8 mouse cellular contexts compared by ENCODE assay signal in genomic region chrX:134807833-134808754, GRCm38 (mm10). TPM values are rescaled to one million over a fixed set of nuclear protein-coding genes. Genes with fewer than 3 reads are reported as not detected.
DNase-seq lines count a peak whose midpoint lies in the region; ATAC-seq lines count a peak whose summit lies in the region.

No protein-coding gene starts in this region.

- peak overlapping the region; percentile 47; the same call in 1 of the 2 replicates for H3K27ac ChIP-seq in embryonic facial prominence, embryonic 11.5 days (replicated peaks; ENCODE audit: low read depth, low read length)
- peak overlapping the region; percentile 74 for H3K27ac ChIP-seq in heart, embryonic 15.5 days
- peak overlapping the region; percentile 76 for H3K27ac ChIP-seq in lung, embryonic 15.5 days

- H3K9ac ChIP-seq in embryonic facial prominence, embryonic 11.5 days (replicated peaks; ENCODE audit: low read length): peak overlapping the region; percentile 64
- H3K9ac ChIP-seq in heart, embryonic 15.5 days: peak overlapping the region; percentile 65
- peak overlapping the region; percentile 57 for H3K9ac ChIP-seq in lung, embryonic 15.5 days

- H3K27me3 ChIP-seq in embryonic facial prominence, embryonic 11.5 days (ENCODE audit: control insufficient read depth, insufficient read depth, low read length): no peaks in the 10 kb centered on the region
- H3K27me3 ChIP-seq in heart, embryonic 15.5 days: no peaks in the 10 kb centered on the region
- no peaks in the 10 kb centered on the region; the same call in 1 of the 2 replicates for H3K27me3 ChIP-seq in lung, embryonic 15.5 days

- peak; percentile 34 for DNase-seq in CD4-positive, CD25-positive, alpha-beta regulatory T cell, adult 2 months (ENCODE audit: low read depth, low spot score)
- peak; percentile 35 to 66 for DNase-seq in adrenal gland, adult (ENCODE audit: inconsistent age in 2 of 2, low spot score in 1 of 2)
- DNase-seq in embryonic facial prominence, embryonic 11.5 days (ENCODE audit: low spot score): peak; percentile 59
- DNase-seq in layer of hippocampus, adult 18-20 months (ENCODE audit: low spot score in 2 of 2): peak; percentile 25 to 39
- peak; percentile 33 for DNase-seq in ovary, postnatal 36 days (ENCODE audit: low spot score)
- no peak for DNase-seq in natural killer cell, adult 2 months (ENCODE audit: low spot score in 2 of 2)

- H3K4me3 ChIP-seq in embryonic facial prominence, embryonic 11.5 days (ENCODE audit: low read depth, low read length): peak overlapping the region; percentile 56
- H3K4me3 ChIP-seq in heart, embryonic 15.5 days: peak overlapping the region; percentile 60
- H3K4me3 ChIP-seq in lung, embryonic 15.5 days: peak overlapping the region; percentile 57

- WGBS in embryonic facial prominence, embryonic 11.5 days: 20% methylated on average over 27 of the region's 28 CpGs
- 14% methylated on average over 27 of the region's 28 CpGs for WGBS in heart, embryonic 15.5 days
- 15% methylated on average over 28 of the region's 28 CpGs for WGBS in lung, embryonic 15.5 days

- peak; percentile 71 for ATAC-seq in embryonic facial prominence, embryonic 11.5 days (replicated peaks; ENCODE audit: insufficient number of reproducible peaks, low FRiP score, low TSS enrichment, low read depth)
- ATAC-seq in heart, embryonic 15.5 days (replicated peaks; ENCODE audit: insufficient number of reproducible peaks, insufficient read depth, low FRiP score, low read depth): peak; percentile 69
- ATAC-seq in lung, embryonic 15.5 days (ENCODE audit: borderline replicate concordance, extremely low read depth, low FRiP score, low TSS enrichment): peak; percentile 70

- H3K36me3 ChIP-seq in embryonic facial prominence, embryonic 11.5 days (replicated peaks; ENCODE audit: control insufficient read depth, insufficient read depth, low read depth, low read length): no peaks in the 10 kb centered on the region
- H3K36me3 ChIP-seq in heart, embryonic 15.5 days: peaks cover 9% of the 10 kb centered on the region
- H3K36me3 ChIP-seq in lung, embryonic 15.5 days: 0 out of 2 replicates have a peak, but pooled peaks cover 5% of the 10 kb centered on the region

- H3K4me2 ChIP-seq in embryonic facial prominence, embryonic 11.5 days (ENCODE audit: low read depth, low read length): peak overlapping the region; percentile 50
- H3K4me2 ChIP-seq in heart, embryonic 15.5 days: peak overlapping the region; percentile 65
- H3K4me2 ChIP-seq in lung, embryonic 15.5 days: peak overlapping the region; percentile 55

- no peaks in the 10 kb centered on the region for H3K9me3 ChIP-seq in embryonic facial prominence, embryonic 11.5 days (replicated peaks; ENCODE audit: control insufficient read depth, low read length)
- H3K9me3 ChIP-seq in heart, embryonic 15.5 days (replicated peaks): no peaks in the 10 kb centered on the region
- H3K9me3 ChIP-seq in lung, embryonic 15.5 days: no peaks in the 10 kb centered on the region

- no peaks in the 10 kb centered on the region for H3K4me1 ChIP-seq in embryonic facial prominence, embryonic 11.5 days (ENCODE audit: control insufficient read depth, insufficient read depth, low read length)
- peaks cover 2% of the 10 kb centered on the region; the same call in 1 of the 2 replicates for H3K4me1 ChIP-seq in heart, embryonic 15.5 days (replicated peaks)
- no peaks in the 10 kb centered on the region for H3K4me1 ChIP-seq in lung, embryonic 15.5 days

RNA-seq across cellular contexts. Expression of gene Armcx2, which starts 0.9 kb away (rescaled TPM):
- 83.9 and 85.7 TPM in 2 replicates for polyA plus RNA-seq in embryonic facial prominence, embryonic 11.5 days (2014; fragmentation: Nextera tagmentation; extraction: Ambion mirVana)
- 53.9 and 57.3 TPM in 2 replicates for polyA plus RNA-seq in heart, embryonic 15.5 days (2015; fragmentation: Nextera tagmentation; extraction: Ambion mirVana)
- 10 to 100 TPM; 84.3 to 88.8 TPM for total RNA-seq in layer of hippocampus, adult 18-20 months (2021)
- 67.6 and 71.3 TPM in 2 replicates for polyA plus RNA-seq in lung, embryonic 15.5 days (2015; fragmentation: Nextera tagmentation; extraction: Ambion mirVana)

RNA-seq across cellular contexts. Expression of gene Armcx3, which starts 51.7 kb away (rescaled TPM):
- polyA plus RNA-seq in embryonic facial prominence, embryonic 11.5 days (2014; fragmentation: Nextera tagmentation; extraction: Ambion mirVana): 66.4 and 70.5 TPM in 2 replicates
- polyA plus RNA-seq in heart, embryonic 15.5 days (2015; fragmentation: Nextera tagmentation; extraction: Ambion mirVana): 80.8 and 81.1 TPM in 2 replicates
- total RNA-seq in layer of hippocampus, adult 18-20 months (2021): 10 to 100 TPM; 72.3 to 85.6 TPM
- polyA plus RNA-seq in lung, embryonic 15.5 days (2015; fragmentation: Nextera tagmentation; extraction: Ambion mirVana): 73.5 and 74.6 TPM in 2 replicates

RNA-seq across cellular contexts. Expression of gene Armcx6, which starts 56.9 kb away (rescaled TPM):
- 20.5 and 20.8 TPM in 2 replicates for polyA plus RNA-seq in embryonic facial prominence, embryonic 11.5 days (2014; fragmentation: Nextera tagmentation; extraction: Ambion mirVana)
- 14.1 and 17.0 TPM in 2 replicates for polyA plus RNA-seq in heart, embryonic 15.5 days (2015; fragmentation: Nextera tagmentation; extraction: Ambion mirVana)
- total RNA-seq in layer of hippocampus, adult 18-20 months (2021): 1 to 10 TPM; 7.1 to 7.8 TPM
- 20.9 TPM in 2 replicates for polyA plus RNA-seq in lung, embryonic 15.5 days (2015; fragmentation: Nextera tagmentation; extraction: Ambion mirVana)

Comparison
In these comparisons a context has a peak if more than half of its experiments do, and no peak if none do; other contexts are left out.
1. DNase-seq: peak in CD4-positive, CD25-positive, alpha-beta regulatory T cell, adult 2 months (single experiment), adrenal gland, adult (2 of 2), embryonic facial prominence, embryonic 11.5 days (single experiment), layer of hippocampus, adult 18-20 months (2 of 2) and ovary, postnatal 36 days (single experiment); none in natural killer cell, adult 2 months (0 of 2).
2. Peak in every context shown above with its lines, with median percentiles within 50 percentile points of each other: ATAC-seq, H3K27ac ChIP-seq, H3K4me2 ChIP-seq, H3K4me3 ChIP-seq and H3K9ac ChIP-seq.